Mouse (Mus musculus) myocyte (in vitro differentiated cells): ENCODE data around the gene Elavl2. TPM values are rescaled to one million over a fixed set of nuclear protein-coding genes. Genes with fewer than 3 reads are reported as not detected.

Experiments
- H3K27me3 ChIP-seq: one replicate; pipeline ENCODE4 v1.6.1; 2011; ENCODE audit not compliant: control insufficient read depth, insufficient read depth, insufficient read length
- H3K36me3 ChIP-seq: one replicate; pipeline ENCODE4 v1.6.1; 2011; ENCODE audit not compliant: control insufficient read depth, insufficient read depth
- H3K4me2 ChIP-seq: one replicate; pipeline ENCODE4 v1.6.1; 2011; ENCODE audit warnings: low read depth, control low read depth
- H3K4me3 ChIP-seq: one replicate; pipeline ENCODE4 v1.5.1; 2011; ENCODE audit warnings: mild to moderate bottlenecking, control low read depth, moderate library complexity
- H3K79me2 ChIP-seq: one replicate; pipeline ENCODE4 v1.6.1; 2011; ENCODE audit not compliant: control insufficient read depth, insufficient read depth
- H3ac ChIP-seq: one replicate; pipeline ENCODE4 v1.6.1; 2011; ENCODE audit not compliant: control insufficient read depth, insufficient read length
- CEBPB ChIP-seq: IDR thresholded peaks from 2 replicates; pipeline ENCODE4 v1.6.1; 2011; ENCODE audit warnings: mild to moderate bottlenecking, moderate library complexity; ENCODE audit not compliant: poor library complexity, insufficient read depth, severe bottlenecking
- E2F4 ChIP-seq: IDR thresholded peaks from one replicate; pipeline ENCODE4 v1.6.1; 2011; ENCODE audit warnings: mild to moderate bottlenecking, control low read depth, moderate library complexity; ENCODE audit not compliant: insufficient read depth
- MAX ChIP-seq: IDR thresholded peaks from one replicate; pipeline ENCODE4 v1.6.1; 2011; ENCODE audit warnings: low read depth, mild to moderate bottlenecking, control low read depth
- MYOD1 ChIP-seq, 3 experiments: IDR thresholded peaks; one replicate each; pipeline ENCODE4 v1.6.1; 2011; ENCODE audit warnings: control low read depth in 2 of 3, low read depth in 2 of 3, mild to moderate bottlenecking in 2 of 3, moderate library complexity in 1 of 3; ENCODE audit not compliant: insufficient read length in 2 of 3, control insufficient read depth in 1 of 3
- MYOG ChIP-seq, 3 experiments: IDR thresholded peaks; one replicate each; pipeline ENCODE4 v1.6.1; 2011; ENCODE audit warnings: control low read depth in 2 of 3, low read depth in 2 of 3, mild to moderate bottlenecking in 2 of 3; ENCODE audit not compliant: insufficient read length in 2 of 3, control insufficient read depth in 1 of 3, insufficient read depth in 1 of 3
- POLR2A ChIP-seq: IDR thresholded peaks from one replicate; pipeline ENCODE4 v1.6.1; 2011; ENCODE audit warnings: low read depth, mild to moderate bottlenecking, control low read depth, moderate library complexity; ENCODE audit not compliant: insufficient read length
- POLR2AphosphoS2 ChIP-seq: IDR thresholded peaks from one replicate; pipeline ENCODE4 v1.6.1; 2011; ENCODE audit warnings: low read depth, control low read depth; ENCODE audit not compliant: insufficient read length
- REST ChIP-seq: IDR thresholded peaks from one replicate; pipeline ENCODE4 v1.6.1; 2011; ENCODE audit warnings: mild to moderate bottlenecking, control low read depth, moderate library complexity; ENCODE audit not compliant: insufficient read depth, insufficient read length
- SRF ChIP-seq: IDR thresholded peaks from one replicate; pipeline ENCODE4 v1.6.1; 2011; ENCODE audit warnings: low read depth; ENCODE audit not compliant: control insufficient read depth, insufficient read length
- TCF12 ChIP-seq: IDR thresholded peaks from one replicate; pipeline ENCODE4 v1.6.1; 2011; ENCODE audit warnings: mild to moderate bottlenecking, control low read depth; ENCODE audit not compliant: poor library complexity, insufficient read depth, severe bottlenecking
- TCF3 ChIP-seq: IDR thresholded peaks from one replicate; pipeline ENCODE4 v1.6.1; 2011; ENCODE audit warnings: low read depth, control low read depth; ENCODE audit not compliant: insufficient read length
- USF1 ChIP-seq: IDR thresholded peaks from one replicate; pipeline ENCODE4 v1.6.1; 2011; ENCODE audit warnings: low read depth, mild to moderate bottlenecking, control low read depth, moderate library complexity
- polyA plus RNA-seq: library from polyadenylated mRNA; unstranded; fragments of >200 nt; fragmentation: generic; extraction: Trizol; gene quantifications from one replicate; pipeline ENCODE4 v1.2.1, GENCODE M21; 2012; ENCODE audit warnings: missing spikeins

The Elavl2 gene
- polyA plus RNA-seq, 1 experiment, result 0.12 TPM

DNA sequence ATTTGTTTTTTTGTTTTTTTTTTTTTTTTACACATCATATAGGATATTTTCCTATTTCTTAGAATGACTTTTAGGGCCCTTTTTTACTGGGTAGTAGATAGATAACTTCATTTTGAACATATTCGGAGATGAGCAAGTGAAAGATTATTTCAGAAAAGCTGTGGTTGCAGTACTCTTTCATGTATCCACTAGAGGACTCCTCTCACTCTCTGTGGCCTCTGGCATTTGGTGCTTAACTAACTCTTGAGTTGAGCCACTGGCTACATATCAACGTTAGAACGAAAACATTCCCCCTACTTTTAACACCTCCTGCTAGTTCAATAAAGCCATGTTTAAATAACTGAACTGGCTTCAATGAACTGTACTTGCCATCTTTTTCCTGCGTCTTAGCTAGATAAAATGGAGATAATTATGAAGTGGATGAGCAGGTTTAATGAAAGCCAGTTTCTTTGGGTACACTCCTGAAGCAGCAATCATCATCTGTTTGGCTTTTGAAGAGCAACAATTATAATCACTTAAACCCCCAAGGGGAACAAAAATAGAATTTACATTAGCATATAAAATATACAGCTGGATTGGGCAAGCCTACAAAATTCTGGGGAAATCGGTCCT lies 8.5 kb downstream of the Elavl2 start:
- H3K36me3 ChIP-seq, result no peaks in the 10 kb centered on the region
- no peaks in the 10 kb centered on the region for H3K79me2 ChIP-seq
- TF ChIP-seq MYOD1 (IDR thresholded peaks at IDR 0.05; ENCODE audit: control insufficient read depth in 1 of 3, insufficient read length in 2 of 3, low read depth in 2 of 3), result no peak
- TF ChIP-seq MAX, result no peak
- TF ChIP-seq MYOG (IDR thresholded peaks at IDR 0.05; ENCODE audit: control insufficient read depth in 1 of 3, insufficient read depth in 1 of 3, insufficient read length in 2 of 3, low read depth in 2 of 3), result no peak
- no peak for TF ChIP-seq POLR2AphosphoS2
- TF ChIP-seq POLR2A, result no peak
- TF ChIP-seq TCF3, result no peak
- no peak for TF ChIP-seq USF1
- no peak for TF ChIP-seq TCF12
- no peak for TF ChIP-seq REST
- no peak for TF ChIP-seq E2F4
- TF ChIP-seq SRF, result no peak
- no peak for TF ChIP-seq CEBPB
- no peak overlapping the region for H3K4me3 ChIP-seq
- H3K4me2 ChIP-seq, result no peak overlapping the region
- H3ac ChIP-seq, result no peak overlapping the region
- no peaks in the 10 kb centered on the region for H3K27me3 ChIP-seq

GRCm38 (mm10) chr4:91387701-91388100 lies 12.9 kb downstream of the Elavl2 start:
- Histone ChIP-seq H3K27me3 (no peaks in the 10 kb centered on the region), H3K79me2 (no peaks in the 10 kb centered on the region), H3K36me3 (no peaks in the 10 kb centered on the region), H3K4me2 (no peak overlapping the region), H3K4me3 (no peak overlapping the region), H3ac (no peak overlapping the region)
- TF ChIP-seq TCF12, result no peak
- no peak for TF ChIP-seq CEBPB
- TF ChIP-seq POLR2A, result no peak
- no peak for TF ChIP-seq MYOG (IDR thresholded peaks at IDR 0.05; ENCODE audit: control insufficient read depth in 1 of 3, insufficient read depth in 1 of 3, insufficient read length in 2 of 3, low read depth in 2 of 3)
- TF ChIP-seq MAX, result no peak
- no peak for TF ChIP-seq USF1
- TF ChIP-seq REST, result no peak
- TF ChIP-seq TCF3, result no peak
- no peak for TF ChIP-seq E2F4
- no peak for TF ChIP-seq SRF
- no peak for TF ChIP-seq MYOD1 (IDR thresholded peaks at IDR 0.05; ENCODE audit: control insufficient read depth in 1 of 3, insufficient read length in 2 of 3, low read depth in 2 of 3)
- TF ChIP-seq POLR2AphosphoS2, result no peak

DNA sequence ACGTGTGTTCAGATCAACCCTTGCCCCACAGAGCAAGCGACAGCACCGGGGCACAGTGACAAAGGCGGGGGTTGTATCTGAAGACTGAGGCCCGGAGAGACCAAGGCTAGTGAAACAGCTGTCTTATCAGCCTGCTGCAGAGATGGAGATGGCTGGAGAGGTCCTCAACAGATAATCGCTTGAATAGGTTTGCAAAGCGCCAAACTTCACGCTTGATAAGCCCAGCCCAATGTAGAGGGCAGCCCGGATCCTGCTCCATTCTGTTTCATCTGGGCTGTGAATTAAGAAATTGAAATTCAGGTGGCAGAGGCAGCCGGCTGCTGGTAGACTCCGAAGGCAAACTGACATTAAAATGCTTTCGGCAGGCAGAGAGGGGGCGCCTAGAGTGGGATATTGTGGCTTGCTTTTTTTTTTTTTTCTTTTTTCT lies 19.4 kb downstream of the Elavl2 start:
- H3K27me3 ChIP-seq, result no peaks in the 10 kb centered on the region
- TF ChIP-seq TCF3 (no peak), MAX (no peak), SRF (no peak), REST (no peak), POLR2AphosphoS2 (no peak)
- H3K36me3 ChIP-seq, result no peaks in the 10 kb centered on the region
- H3ac ChIP-seq, result no peak overlapping the region
- no peaks in the 10 kb centered on the region for H3K79me2 ChIP-seq
- H3K4me3 ChIP-seq, result no peak overlapping the region
- no peak overlapping the region for H3K4me2 ChIP-seq

- no peak overlapping the region for H3ac ChIP-seq
- no peaks in the 10 kb centered on the region for H3K36me3 ChIP-seq
- TF ChIP-seq SRF (no peak), MYOG (IDR thresholded peaks at IDR 0.05; ENCODE audit: control insufficient read depth in 1 of 3, insufficient read depth in 1 of 3, insufficient read length in 2 of 3, low read depth in 2 of 3) (no peak), MAX (no peak), REST (no peak), POLR2A (no peak), CEBPB (no peak), MYOD1 (IDR thresholded peaks at IDR 0.05; ENCODE audit: control insufficient read depth in 1 of 3, insufficient read length in 2 of 3, low read depth in 2 of 3) (no peak)
- H3K27me3 ChIP-seq, result no peaks in the 10 kb centered on the region
- H3K4me3 ChIP-seq, result no peak overlapping the region
- no peaks in the 10 kb centered on the region for H3K79me2 ChIP-seq
- H3K4me2 ChIP-seq, result no peak overlapping the region
Measured at GRCm38 (mm10) chr4:91380341-91381117, 20.1 kb downstream of the Elavl2 start.

GRCm38 (mm10) chr4:91379559-91379958 lies 21.0 kb downstream of the Elavl2 start:
- no peak for TF ChIP-seq TCF3
- peak; percentile 73 for TF ChIP-seq REST
- no peak for TF ChIP-seq MAX
- no peak for TF ChIP-seq POLR2AphosphoS2
- no peak for TF ChIP-seq SRF
- H3K4me3 ChIP-seq, result no peak overlapping the region

More at GRCm38 (mm10) chr4:91379559-91379958, 21.0 kb downstream of the Elavl2 start:
- Histone ChIP-seq H3ac (no peak overlapping the region), H3K36me3 (no peaks in the 10 kb centered on the region), H3K4me2 (no peak overlapping the region), H3K27me3 (no peaks in the 10 kb centered on the region), H3K79me2 (no peaks in the 10 kb centered on the region)
